In genomic region chr4:137085083-137085810, GRCm38 (mm10) we compare ENCODE assay signal across 10 mouse cellular contexts. TPM values are rescaled to one million over a fixed set of nuclear protein-coding genes. Genes with fewer than 3 reads are reported as not detected.
DNase-seq lines count a peak whose midpoint lies in the region; ATAC-seq and TF ChIP-seq lines count a peak whose summit lies in the region.
"Had no signal": no experiment of that assay in that cellular context is flagged by ENCODE, and none has a peak within 500 bp of the region (broad histone marks: within the 10 kb centered on the region; RNA-seq: fewer than 3 reads in every experiment).

No protein-coding gene starts in this region.

- no peaks in the 10 kb centered on the region for H3K9me3 ChIP-seq in stomach, postnatal 0 days (ENCODE audit: control insufficient read depth, low read length)
- no peaks in the 10 kb centered on the region for H3K9me3 ChIP-seq in forebrain, embryonic 11.5 days (ENCODE audit: control insufficient read depth, low read length)
- H3K9me3 ChIP-seq: heart, embryonic 15.5 days; lung, embryonic 15.5 days had no signal

- TF ChIP-seq EP300 in stomach, postnatal 0 days (optimal IDR thresholded peaks at IDR 0.05) = no peak

- intact Hi-C loops in gastrocnemius, adult 2 months (cut with DNase I) = no loop called here
- intact Hi-C loops in left cerebral cortex, postnatal 25 days (cut with DNase I) = loop anchor here (10.0 kb wide), 1 partner anchor 340 kb away; no protein-coding TSS in a partner anchor

- H3K27ac ChIP-seq in gastrocnemius, adult 2 months = no peak overlapping the region
- no peak overlapping the region for H3K27ac ChIP-seq in stomach, postnatal 0 days (replicated peaks)
- H3K27ac ChIP-seq in forebrain, embryonic 11.5 days (ENCODE audit: low read depth, low read length) = no peak overlapping the region
- H3K27ac ChIP-seq: heart, embryonic 15.5 days; lung, embryonic 15.5 days had no signal

- no peak overlapping the region for H3K4me3 ChIP-seq in gastrocnemius, adult 2 months
- H3K4me3 ChIP-seq in stomach, postnatal 0 days (ENCODE audit: low read depth, low read length) = no peak overlapping the region
- H3K4me3 ChIP-seq in forebrain, embryonic 11.5 days (ENCODE audit: low read depth, low read length) = no peak overlapping the region
- H3K4me3 ChIP-seq: heart, embryonic 15.5 days; lung, embryonic 15.5 days had no signal

- WGBS in stomach, postnatal 0 days = 37% methylated on average over 18 of the region's 18 CpGs
- WGBS in forebrain, embryonic 11.5 days = 42% methylated on average over 18 of the region's 18 CpGs

- ATAC-seq in stomach, postnatal 0 days (ENCODE audit: low FRiP score, low TSS enrichment) = peak; percentile 48; the same call in 1 of the 2 replicates
- ATAC-seq in forebrain, embryonic 11.5 days (replicated peaks; ENCODE audit: low FRiP score) = no peak

- no peak overlapping the region for H3K4me2 ChIP-seq in stomach, postnatal 0 days (replicated peaks; ENCODE audit: low read depth)
- H3K4me2 ChIP-seq in forebrain, embryonic 11.5 days (ENCODE audit: low read depth, low read length, severe bottlenecking) = no peak overlapping the region
- H3K4me2 ChIP-seq: heart, embryonic 15.5 days; lung, embryonic 15.5 days had no signal

- no peaks in the 10 kb centered on the region for H3K4me1 ChIP-seq in stomach, postnatal 0 days (replicated peaks; ENCODE audit: control insufficient read depth, insufficient read depth)
- 0 out of 2 replicates have a peak, but pooled peaks cover 3% of the 10 kb centered on the region for H3K4me1 ChIP-seq in forebrain, embryonic 11.5 days (replicated peaks; ENCODE audit: control insufficient read depth, insufficient read depth, low read length)

- H3K36me3 ChIP-seq in stomach, postnatal 0 days (ENCODE audit: control insufficient read depth, insufficient read depth, low read length) = no peaks in the 10 kb centered on the region
- no peaks in the 10 kb centered on the region for H3K36me3 ChIP-seq in forebrain, embryonic 11.5 days (ENCODE audit: control insufficient read depth, insufficient read depth, low read length)
- H3K36me3 ChIP-seq: heart, embryonic 15.5 days; lung, embryonic 15.5 days had no signal

- no peak overlapping the region for H3K9ac ChIP-seq in stomach, postnatal 0 days (ENCODE audit: low read length)
- H3K9ac ChIP-seq in forebrain, embryonic 11.5 days (ENCODE audit: low read length) = no peak overlapping the region
- H3K9ac ChIP-seq: heart, embryonic 15.5 days; lung, embryonic 15.5 days had no signal

- H3K27me3 ChIP-seq in stomach, postnatal 0 days (ENCODE audit: control insufficient read depth, insufficient read depth, low read length) = no peaks in the 10 kb centered on the region
- no peaks in the 10 kb centered on the region for H3K27me3 ChIP-seq in forebrain, embryonic 11.5 days (ENCODE audit: control insufficient read depth, insufficient read depth, low read length)

- DNase-seq in gastrocnemius, adult 2 months = no peak
- DNase-seq in gastrocnemius, adult 8-10 months (ENCODE audit: low spot score in 2 of 2) = no peak
- peak; percentile 33 to 37 for DNase-seq in right cerebral cortex, adult 2 months (ENCODE audit: low spot score in 2 of 2)
- no peak for DNase-seq in right cerebral cortex, postnatal 36 days (ENCODE audit: low spot score in 2 of 2)
- peak; percentile 24 to 60 for DNase-seq in left cerebral cortex, postnatal 25 days (ENCODE audit: low spot score in 2 of 2)
- DNase-seq in stomach, postnatal 0 days (ENCODE audit: low spot score) = no peak
- DNase-seq in spleen, adult 18-20 months = no peak
- DNase-seq in forebrain, embryonic 11.5 days (ENCODE audit: low spot score) = no peak

- peak; percentile 5; the same call in 1 of the 2 replicates for TF ChIP-seq CTCF in gastrocnemius, adult 2 months (IDR thresholded peaks at IDR 0.05)
- peak; percentile 61 for TF ChIP-seq CTCF in stomach, postnatal 0 days (IDR thresholded peaks at IDR 0.05; ENCODE audit: low read depth)

RNA-seq across cellular contexts. Expression of gene Zbtb40, which starts 36.6 kb away (rescaled TPM):
- total RNA-seq in gastrocnemius, adult 2 months (2021) = 1 to 10 TPM; 8.4 to 9.5 TPM
- 10 to 100 TPM in 1 of 4 experiments, 1 to 10 TPM in 3; 6.7 to 10.3 (median 8.5) TPM for total RNA-seq in gastrocnemius, adult 8-10 months (2022)
- total RNA-seq in left cerebral cortex, postnatal 25 days (2021) = 10 to 100 TPM; 13.8 to 15.1 TPM
- 0.86 and 0.87 TPM in 2 replicates for polyA plus RNA-seq in stomach, postnatal 0 days (2015; fragmentation: Nextera tagmentation; extraction: Ambion mirVana)
- polyA plus RNA-seq in forebrain, embryonic 11.5 days (2014; fragmentation: Nextera tagmentation; extraction: Ambion mirVana) = 5.9 and 6.7 TPM in 2 replicates

Comparison
In these comparisons a context has a peak if more than half of its experiments do, and no peak if none do; other contexts are left out.
1. DNase-seq: peak in right cerebral cortex, adult 2 months (2 of 2) and left cerebral cortex, postnatal 25 days (2 of 2); none in gastrocnemius, adult 2 months (single experiment), gastrocnemius, adult 8-10 months (0 of 2), right cerebral cortex, postnatal 36 days (0 of 2), stomach, postnatal 0 days (single experiment), spleen, adult 18-20 months (0 of 2) and forebrain, embryonic 11.5 days (single experiment).